Mouse (Mus musculus) erythroid progenitor cell, adult 5-6 weeks (primary cell): ENCODE measurements around the gene Fcrl1. TPM values are rescaled to one million over a fixed set of nuclear protein-coding genes. Genes with fewer than 3 reads are reported as not detected.
"Not testable (repeated sequence)": the region's sequence is repeated elsewhere in the genome, so short reads cannot be mapped to it uniquely, and the experiment has no call there.

Source experiments
- ATAC-seq: replicated peaks from 2 replicates; pipeline ENCODE4 v1.8.0; 2016; ENCODE audit warnings: moderate number of reproducible peaks, mild to moderate bottlenecking, moderate TSS enrichment, inconsistent platforms; ENCODE audit not compliant: poor library complexity, low FRiP score, severe bottlenecking
- total RNA-seq, 2 experiments: library from RNA; stranded (forward) in 1 of 2; stranded (reverse) in 1 of 2; fragments of 150-400 nt in 1 of 2; fragments of 186-747, 209-891 nt in 1 of 2; gene quantifications; 2 replicates each; pipeline versions ENCODE4 v1.2.3 to v1.2.4; 2015 to 2017; ENCODE audit warnings: low replicate concordance in 2 of 2

Fcrl1 gene
- total RNA-seq (2015; ENCODE audit: low replicate concordance) = 5.0 and 9.7 TPM in 2 replicates
- total RNA-seq (2017; ENCODE audit: low replicate concordance) = 0.08 and 0.64 TPM in 2 replicates

- no peak for ATAC-seq
Measured at GRCm38 (mm10) chr3:87376195-87377165, at the start of gene Fcrl1. Gene Fcrl1 (plus strand): TSS chr3:87376387.

GRCm38 (mm10) chr3:87337899-87338298 lies 38.3 kb upstream of the Fcrl1 start:
- no peak for ATAC-seq

- ATAC-seq = not testable (repeated sequence)
Measured at GRCm38 (mm10) chr3:87350992-87351391, 25.2 kb upstream of the Fcrl1 start.

GRCm38 (mm10) chr3:87357581-87357980 lies 18.6 kb upstream of the Fcrl1 start, which contains the start of gene Cd5l:
Gene Cd5l (plus strand): TSS chr3:87357881.
- no peak for ATAC-seq

- ATAC-seq = no peak
Measured at GRCm38 (mm10) chr3:87359215-87359614, 17.0 kb upstream of the Fcrl1 start.

- ATAC-seq = no peak
Measured at GRCm38 (mm10) chr3:87360466-87360865, 15.7 kb upstream of the Fcrl1 start.

- 0 out of 2 replicates have a peak, but pooled peaks have one; percentile 34 for ATAC-seq
Measured at GRCm38 (mm10) chr3:87365691-87366090, 10.5 kb upstream of the Fcrl1 start.

GRCm38 (mm10) chr3:87367511-87367910 lies 8.7 kb upstream of the Fcrl1 start:
- no peak for ATAC-seq

GRCm38 (mm10) chr3:87369181-87369580 lies 7.0 kb upstream of the Fcrl1 start:
- no peak for ATAC-seq

GRCm38 (mm10) chr3:87377228-87377627 lies 1.0 kb downstream of the Fcrl1 start:
- no peak for ATAC-seq

- ATAC-seq = no peak
Measured at GRCm38 (mm10) chr3:87377719-87378118, 1.5 kb downstream of the Fcrl1 start.

- not testable (repeated sequence) for ATAC-seq
Measured at GRCm38 (mm10) chr3:87379641-87380315, 3.6 kb downstream of the Fcrl1 start.

GRCm38 (mm10) chr3:87381806-87382712 lies 5.9 kb downstream of the Fcrl1 start:
- ATAC-seq = no peak

- no peak for ATAC-seq
Measured at GRCm38 (mm10) chr3:87383308-87383707, 7.1 kb downstream of the Fcrl1 start.

GRCm38 (mm10) chr3:87385105-87385504 lies 8.9 kb downstream of the Fcrl1 start:
- ATAC-seq = no peak

GRCm38 (mm10) chr3:87390935-87391334 lies 14.7 kb downstream of the Fcrl1 start:
- ATAC-seq = no peak

GRCm38 (mm10) chr3:87398809-87399208 lies 22.6 kb downstream of the Fcrl1 start:
- no peak for ATAC-seq

GRCm38 (mm10) chr3:87399906-87400305 lies 23.7 kb downstream of the Fcrl1 start:
- no peak for ATAC-seq

- ATAC-seq = no peak
Measured at GRCm38 (mm10) chr3:87401321-87401720, 25.1 kb downstream of the Fcrl1 start.

- ATAC-seq = no peak; the same call in 1 of the 2 replicates
Measured at GRCm38 (mm10) chr3:87408171-87408570, 32.0 kb downstream of the Fcrl1 start.
